Mouse (Mus musculus) inflammation-experienced regulatory T-cells, adult 6 months (primary cell): Measurements from ENCODE around the gene Sp110. TPM values are rescaled to one million over a fixed set of nuclear protein-coding genes. Genes with fewer than 3 reads are reported as not detected.
"Not testable (repeated sequence)": the region's sequence is repeated elsewhere in the genome, so short reads cannot be mapped to it uniquely, and the experiment has no call there.

ENCODE experiments used
- ATAC-seq: one replicate; pipeline ENCODE4 v1.8.0; 2017
- polyA plus RNA-seq, 3 experiments: library from polyadenylated mRNA; unstranded; fragments of 100-300 nt; shearing (Covaris generic); gene quantifications; one replicate each; pipeline ENCODE4 v1.2.1; 2017

Sp110 gene
- polyA plus RNA-seq, 3 experiments from 2014 or later: 202 to 382 (median 308) TPM

GRCm38 (mm10) chr1:85543818-85544217 is 54.8 kb downstream of the Sp110 start:
- not testable (repeated sequence) for ATAC-seq

GRCm38 (mm10) chr1:85528451-85529110 is 70.0 kb downstream of the Sp110 start:
- not testable (repeated sequence) for ATAC-seq

Other genes starting within 250 kb of the Sp110 start
- gene G530012D18Rik, start 23.1 kb downstream of the Sp110 start, polyA plus RNA-seq: not detected
- 10 to 100 TPM; 73.5 to 95.8 (median 85.9) TPM for gene Sp140, start 1.6 kb upstream of the Sp110 start, polyA plus RNA-seq
- 100 to 1,000 TPM; 924 to 977 (median 951) TPM for gene Sp100, start 51.2 kb upstream of the Sp110 start, polyA plus RNA-seq
- gene A630001G21Rik, start 179.8 kb upstream of the Sp110 start, polyA plus RNA-seq: 10 to 100 TPM; 33.2 to 54.7 (median 43.2) TPM
- 10 to 100 TPM; 43.1 to 57.3 (median 50.7) TPM for gene Cab39, start 194.6 kb upstream of the Sp110 start, polyA plus RNA-seq